Mouse (Mus musculus) olfactory bulb, adult 2 months (tissue): ENCODE measurements around the gene Ppp2r5e.

Source experiments
- CTCF ChIP-seq: fragments of 200-500 bp; IDR thresholded peaks from 2 replicates; pipeline ENCODE4 v1.5.1; 2012; ENCODE audit warnings: low read depth, mild to moderate bottlenecking, low read length, moderate library complexity; ENCODE audit not compliant: insufficient read depth
- POLR2A ChIP-seq: fragments of 200-500 bp; IDR thresholded peaks from 2 replicates; pipeline ENCODE4 v1.6.1; 2012; ENCODE audit warnings: mild to moderate bottlenecking, low read depth, low read length, moderate library complexity; ENCODE audit not compliant: insufficient read depth

GRCm38 (mm10) chr12:75494643-75495042 is 101.4 kb downstream of the Ppp2r5e start:
- TF ChIP-seq CTCF, result no peak
- no peak for TF ChIP-seq POLR2A
